Mouse (Mus musculus): Measurements from ENCODE around the gene Bcl2l13.

The Bcl2l13 gene

DNA sequence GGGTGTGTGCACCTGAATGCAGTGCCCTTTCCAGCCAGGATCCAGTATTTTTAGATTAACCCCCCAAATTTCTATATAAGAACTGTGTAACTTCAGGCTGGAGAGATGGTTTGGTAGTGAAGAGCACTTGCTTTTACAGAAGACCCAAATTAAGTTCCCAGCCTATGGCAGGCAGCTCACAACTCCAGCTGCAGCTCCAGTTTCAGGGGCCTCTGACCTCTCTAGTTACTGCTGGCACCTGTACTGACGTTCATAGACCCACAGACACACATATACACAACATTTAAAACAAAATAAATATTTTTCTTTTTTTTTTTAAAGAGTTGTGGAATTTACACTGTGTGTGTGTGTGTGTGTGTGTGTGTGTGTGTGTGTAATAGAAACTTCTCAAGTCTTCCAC is 93.4 kb downstream of the Bcl2l13 start:
- no peak for DNase-seq (ENCODE audit: low spot score in 2 of 2)

DNA sequence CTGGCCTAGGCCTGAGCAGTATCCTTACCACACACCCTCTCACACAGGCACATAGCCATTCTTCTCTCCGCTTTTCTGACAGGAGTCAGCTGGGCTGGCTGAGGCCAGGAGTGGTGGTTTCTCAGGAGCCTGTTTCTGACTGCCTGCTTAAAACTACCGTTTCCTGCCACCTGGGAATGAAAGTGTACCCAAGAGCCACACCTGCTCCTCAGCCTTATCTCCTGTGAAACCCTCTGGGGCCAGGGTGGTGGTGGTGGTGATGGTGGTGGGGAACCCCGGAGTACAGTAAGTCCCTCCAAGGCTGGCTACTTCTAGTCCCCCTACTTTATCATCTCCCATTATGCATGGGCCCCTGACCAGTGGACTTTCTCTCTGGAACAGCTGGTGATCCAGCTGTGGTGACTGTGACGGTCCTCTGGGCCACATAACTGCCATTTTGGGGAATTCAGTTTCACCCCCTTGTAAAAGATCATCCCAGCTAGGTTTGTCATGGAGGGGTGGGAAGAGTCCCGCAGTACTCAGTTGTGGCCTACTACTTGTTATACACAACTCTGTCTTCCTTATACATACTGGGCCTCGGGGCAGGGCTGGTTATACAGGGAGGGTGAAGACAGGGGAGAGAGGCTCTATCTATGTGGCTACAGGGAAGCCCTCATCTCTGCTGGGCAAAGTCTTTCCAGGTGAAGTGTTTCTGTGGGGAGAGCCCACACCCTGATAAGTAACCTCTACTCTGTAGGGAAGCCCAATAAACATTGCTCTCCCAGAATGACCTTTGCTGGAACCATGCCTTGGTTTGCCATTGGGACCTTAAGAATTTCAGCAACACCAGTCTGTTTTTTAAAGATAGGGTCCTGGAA is 94.7 kb downstream of the Bcl2l13 start:
- DNase-seq (ENCODE audit: low spot score in 2 of 2): no peak

DNA sequence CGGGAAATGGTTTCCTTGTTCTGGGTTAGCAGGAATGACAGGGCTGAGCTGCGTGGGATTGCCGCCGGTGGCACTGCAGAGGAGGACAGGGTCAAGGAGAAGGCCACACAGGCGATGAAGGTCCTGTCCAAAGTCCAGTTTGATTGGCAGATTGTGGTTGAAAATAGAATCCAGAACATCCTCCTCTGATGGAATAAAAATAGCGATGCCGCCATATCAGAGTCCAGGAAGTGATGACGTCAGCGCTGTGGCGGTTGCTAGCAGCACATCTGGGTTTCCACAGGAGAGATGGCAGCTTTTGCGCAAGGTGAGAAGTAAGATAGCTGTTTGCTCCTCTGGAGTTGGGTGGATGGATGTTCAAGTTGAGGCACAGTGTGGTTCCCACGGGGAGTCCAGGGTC is 96.6 kb downstream of the Bcl2l13 start:
- DNase-seq (ENCODE audit: low spot score in 2 of 2): peak in 1 of 2 experiments; percentile 30

DNA sequence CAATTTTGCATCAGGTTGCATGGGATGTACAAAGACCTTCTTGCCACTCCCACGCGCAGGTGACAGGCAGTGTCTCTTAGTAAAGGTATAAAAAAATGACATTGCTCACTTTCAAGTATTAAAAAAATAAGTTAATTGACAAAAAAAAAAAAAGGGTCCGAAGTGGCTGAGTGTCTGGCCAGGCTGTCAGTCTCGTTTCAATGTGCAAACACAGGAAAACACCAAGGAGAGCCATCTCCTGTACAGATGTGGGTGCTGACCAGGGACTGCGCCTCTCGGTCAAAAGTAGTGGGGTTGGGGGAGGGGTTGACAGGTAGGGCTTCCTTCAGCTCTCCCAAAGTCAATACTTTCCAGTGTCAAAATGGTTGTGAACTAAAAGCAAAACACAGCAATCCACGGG is 97.7 kb downstream of the Bcl2l13 start:
- no peak for DNase-seq (ENCODE audit: low spot score in 2 of 2)

DNA sequence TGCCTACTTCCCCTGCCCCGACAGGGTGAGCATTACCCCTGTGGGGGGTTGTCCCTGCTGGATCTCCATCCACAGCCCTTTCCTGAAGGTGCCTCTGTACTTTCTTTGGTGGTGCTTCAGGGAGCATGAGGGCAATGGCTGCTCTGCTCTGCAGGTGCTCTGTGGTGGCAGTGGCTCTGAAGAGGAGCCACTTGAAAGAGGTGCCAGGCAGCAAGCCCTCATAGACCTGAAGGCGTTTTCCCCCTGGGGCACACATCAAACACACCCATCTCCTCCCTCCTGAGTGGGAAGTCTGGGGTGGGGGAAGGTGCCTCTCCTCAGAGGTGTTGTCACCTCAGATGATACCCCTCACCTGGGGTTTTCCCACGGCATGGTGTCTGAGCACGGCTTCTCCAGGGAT is 98.2 kb downstream of the Bcl2l13 start:
- no peak for DNase-seq (ENCODE audit: low spot score in 2 of 2)

DNA sequence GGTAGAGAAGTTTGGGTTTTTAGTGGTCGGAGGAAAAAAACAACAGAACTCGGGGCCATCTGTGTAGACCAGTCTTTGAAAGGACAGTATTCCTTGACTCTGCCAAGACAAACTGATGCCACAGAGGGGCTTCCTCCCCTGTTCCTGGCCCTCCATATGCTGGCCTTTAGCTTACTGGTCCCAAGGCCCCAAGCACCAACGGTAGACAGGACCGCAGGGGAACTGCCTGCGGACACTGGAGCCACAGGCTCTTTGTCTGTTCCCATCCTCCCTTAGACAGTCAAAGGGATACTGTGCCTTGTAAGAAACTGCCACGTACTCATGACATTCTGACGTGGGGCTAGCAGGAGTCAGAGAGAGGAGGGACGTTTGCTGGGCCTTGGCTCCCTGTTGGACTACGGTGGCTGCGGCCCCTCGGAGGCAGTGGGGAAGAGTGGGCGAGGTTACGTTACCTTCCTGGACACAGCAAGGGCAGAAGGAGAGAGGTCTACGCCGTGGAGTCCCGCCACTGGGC is 101.1 kb downstream of the Bcl2l13 start:
- DNase-seq (ENCODE audit: low spot score in 2 of 2): no peak

DNA sequence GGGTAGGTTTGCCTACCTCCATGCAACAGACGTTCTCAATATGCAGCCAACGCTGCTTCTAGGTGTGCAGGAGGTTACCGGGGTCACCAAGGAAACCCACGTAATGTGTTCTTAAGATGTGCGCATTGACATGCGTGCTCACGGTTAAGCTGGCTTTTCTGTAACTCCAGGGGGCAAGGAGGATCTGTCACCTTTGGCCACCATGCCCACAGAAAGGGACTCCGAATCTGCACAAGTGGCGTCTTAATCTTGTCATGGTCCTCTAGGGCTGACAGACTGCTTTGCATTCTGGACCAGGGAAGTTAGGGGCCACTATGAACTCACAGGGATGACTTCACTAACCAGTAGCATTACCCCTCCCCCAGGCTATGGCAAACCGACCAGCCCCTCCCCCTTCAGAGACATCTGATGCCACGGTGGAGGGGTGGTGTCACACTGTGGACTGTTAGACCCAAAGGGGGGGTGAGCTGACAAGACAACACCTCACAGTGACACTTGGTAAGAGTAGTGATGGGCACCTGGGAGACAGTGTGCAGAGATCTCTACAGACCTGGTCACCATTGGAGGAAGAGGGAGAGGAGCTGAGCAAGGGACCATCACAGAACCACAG is 102.1 kb downstream of the Bcl2l13 start:
- no peak for DNase-seq (ENCODE audit: low spot score in 2 of 2)

DNA sequence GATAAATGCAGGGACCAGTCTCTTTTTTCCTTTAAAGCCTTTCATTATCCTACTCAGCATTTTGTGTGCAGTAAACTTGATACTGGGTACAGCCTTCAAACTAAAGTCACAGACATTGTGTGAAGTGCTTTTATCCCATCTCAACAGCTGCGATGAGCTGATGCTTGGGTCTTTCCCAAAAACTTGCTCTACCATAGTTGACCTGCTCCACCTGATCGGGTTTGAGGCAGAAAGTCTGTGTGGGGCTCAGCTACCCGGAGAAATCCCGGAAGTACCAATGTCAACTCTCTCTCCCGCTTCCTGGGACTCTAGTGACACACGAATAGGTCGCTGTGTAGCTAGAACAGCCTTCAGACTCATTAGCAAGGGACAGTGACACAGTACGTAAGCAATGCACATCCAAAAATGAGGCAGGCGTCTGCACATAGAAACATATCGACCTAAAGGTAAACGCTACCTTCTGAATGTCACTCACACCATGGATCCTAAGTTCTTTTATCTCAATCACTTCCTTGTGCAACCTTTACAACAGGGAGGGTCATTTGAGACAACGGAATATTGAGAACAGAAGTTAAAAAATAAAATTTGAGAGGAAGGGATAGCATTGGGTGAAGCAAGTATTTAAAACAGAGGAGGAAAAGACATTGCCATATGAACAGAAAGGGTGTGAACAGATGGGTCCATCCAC is 102.9 kb downstream of the Bcl2l13 start:
- no peak for DNase-seq (ENCODE audit: low spot score in 2 of 2)

DNA sequence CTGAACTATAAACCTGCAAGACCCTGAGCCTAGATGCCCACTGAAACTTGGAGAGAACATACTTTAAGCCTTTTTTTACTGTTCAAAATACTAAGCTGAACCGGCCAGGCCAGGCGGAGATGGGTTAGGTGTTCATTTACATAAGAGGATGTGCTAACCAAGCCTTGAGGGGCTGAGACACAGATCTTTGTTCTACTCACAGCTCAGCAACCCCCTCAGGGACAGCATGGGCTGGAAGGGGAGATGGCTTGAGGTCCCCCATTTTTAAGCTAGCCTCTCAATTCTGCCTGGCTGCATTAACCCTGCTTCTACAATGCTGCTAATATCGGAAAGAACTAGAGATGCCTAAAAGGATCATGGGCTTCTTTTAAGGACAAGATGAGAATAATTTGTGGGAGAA is 103.8 kb downstream of the Bcl2l13 start:
- no peak for DNase-seq (ENCODE audit: low spot score in 2 of 2)

DNA sequence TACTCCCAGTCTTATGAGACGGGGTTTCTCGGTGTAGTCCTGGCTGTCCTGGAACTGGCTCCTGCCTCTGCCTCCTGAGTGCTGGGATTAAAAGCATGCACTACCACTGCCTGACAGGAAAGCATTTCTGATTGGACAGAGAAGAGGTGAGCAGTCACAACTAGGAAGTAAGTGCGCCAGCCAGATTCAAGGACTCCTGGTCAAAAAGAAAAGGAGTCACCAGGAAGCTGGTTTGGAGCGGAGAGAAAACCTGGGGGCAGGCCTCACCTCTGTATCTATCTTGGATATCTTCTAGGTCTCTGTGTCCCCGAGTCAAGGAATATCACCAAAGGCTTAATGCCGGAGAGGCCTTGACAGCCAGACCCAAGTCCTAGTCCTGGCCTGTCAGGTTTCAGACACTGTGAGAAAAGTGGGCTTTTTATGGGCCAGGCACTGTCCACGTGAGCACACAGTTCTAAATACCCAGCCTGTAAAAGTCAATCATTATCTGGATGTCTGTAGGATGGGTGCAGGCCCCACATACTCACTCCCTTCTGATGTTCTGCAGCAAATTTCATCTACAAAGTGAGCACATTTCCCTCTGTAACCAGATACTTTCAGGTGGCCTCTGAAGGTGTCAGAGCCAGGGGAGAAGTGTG is 104.6 kb downstream of the Bcl2l13 start:
- DNase-seq (ENCODE audit: low spot score in 2 of 2): no peak

DNA sequence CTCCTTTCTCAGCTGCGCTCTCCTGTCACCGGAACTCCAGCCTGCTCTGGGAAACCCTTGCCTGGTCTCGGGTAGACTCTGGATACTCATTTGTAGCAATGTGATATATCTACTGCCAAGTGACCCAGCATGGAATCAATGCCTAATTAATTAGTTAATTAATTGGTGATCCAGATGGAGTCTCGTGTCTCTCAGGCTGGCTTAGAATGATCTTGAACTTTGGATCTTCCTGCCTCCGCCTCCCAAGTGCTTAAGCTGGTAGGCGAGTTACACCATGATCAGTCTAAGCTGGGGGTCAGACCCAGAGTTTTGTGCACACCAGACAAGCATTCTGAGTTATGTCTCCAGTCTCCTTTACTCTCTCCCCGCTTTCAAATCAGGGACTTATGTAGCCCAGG is 105.1 kb downstream of the Bcl2l13 start:
- DNase-seq (ENCODE audit: low spot score in 2 of 2): no peak

DNA sequence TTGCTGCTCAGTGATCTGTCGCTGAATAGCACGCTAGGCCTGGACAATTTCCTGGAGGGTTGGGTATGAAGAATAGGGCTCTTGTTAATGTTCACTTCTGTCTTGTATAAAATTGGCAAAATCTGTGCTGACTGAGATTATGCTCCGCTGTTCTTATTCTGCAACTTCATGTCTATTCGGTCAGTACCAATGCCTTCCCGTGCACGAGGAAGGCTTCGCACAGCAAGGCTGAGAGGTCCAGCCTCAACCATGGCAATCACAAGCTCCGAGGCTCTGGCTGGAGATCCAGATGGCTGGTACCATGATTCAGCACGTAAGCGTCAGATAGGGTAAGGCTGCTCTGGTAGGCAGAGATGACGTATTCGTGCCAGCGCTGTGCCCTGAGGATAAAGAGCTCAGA is 105.6 kb downstream of the Bcl2l13 start:
- peak in 1 of 2 experiments; percentile 43 for DNase-seq (ENCODE audit: low spot score in 2 of 2)

All from frontal cortex, postnatal 36 days (tissue).